Mouse (Mus musculus) liver, adult 2 months (tissue): ENCODE measurements around the gene Zfp692. TPM values are rescaled to one million over a fixed set of nuclear protein-coding genes. Genes with fewer than 3 reads are reported as not detected.
"Not testable (repeated sequence)": the region's sequence is repeated elsewhere in the genome, so short reads cannot be mapped to it uniquely, and the experiment has no call there.

Source experiments
- DNase-seq: peaks from one replicate; pipeline ENCODE4 v3.0.0-alpha.2; 2011; ENCODE audit warnings: low read depth, low spot score; ENCODE audit errors: extremely low read depth
- H3K27ac ChIP-seq: fragments of 200-500 bp; replicated peaks from 2 replicates; pipeline ENCODE4 v1.5.1; 2012; ENCODE audit warnings: low read depth, mild to moderate bottlenecking, control low read depth, inconsistent platforms, low read length; ENCODE audit not compliant: insufficient read depth
- H3K27me3 ChIP-seq: fragments of 200-500 bp; 2 replicates; pipeline ENCODE4 v1.6.1; 2012; ENCODE audit warnings: mild to moderate bottlenecking, moderate library complexity, low read length, inconsistent platforms; ENCODE audit not compliant: control insufficient read depth, insufficient read depth
- H3K36me3 ChIP-seq: fragments of 200-500 bp; 2 replicates; pipeline ENCODE4 v1.6.1; 2012; ENCODE audit warnings: low read length, inconsistent platforms; ENCODE audit not compliant: control insufficient read depth, insufficient read depth
- H3K4me1 ChIP-seq: fragments of 200-500 bp; 2 replicates; pipeline ENCODE4 v1.6.1; 2011; ENCODE audit warnings: low read length; ENCODE audit not compliant: control insufficient read depth, insufficient read depth
- H3K4me3 ChIP-seq: fragments of 200-500 bp; 2 replicates; pipeline ENCODE4 v1.5.1; 2011; ENCODE audit warnings: low read depth, mild to moderate bottlenecking, control low read depth, low read length, moderate library complexity; ENCODE audit not compliant: insufficient read depth
- H3K79me2 ChIP-seq: fragments of 200-500 bp; 2 replicates; pipeline ENCODE4 v1.6.1; 2012; ENCODE audit warnings: inconsistent platforms, mild to moderate bottlenecking, low read length, moderate library complexity; ENCODE audit not compliant: control insufficient read depth, insufficient read depth
- H3K9ac ChIP-seq: fragments of 200-500 bp; 2 replicates; pipeline ENCODE4 v1.6.1; 2012; ENCODE audit warnings: low read depth, mild to moderate bottlenecking, control low read depth, inconsistent platforms, low read length
- CTCF ChIP-seq: fragments of 200-500 bp; IDR thresholded peaks from 2 replicates; pipeline ENCODE4 v1.5.1; 2011; ENCODE audit warnings: low read depth, low read length, control low read depth
- POLR2A ChIP-seq: fragments of 200-500 bp; IDR thresholded peaks from 2 replicates; pipeline ENCODE4 v1.6.1; 2011; ENCODE audit warnings: low read length, control low read depth; ENCODE audit not compliant: insufficient read depth; ENCODE audit errors: extremely low read depth
- WGBS: fragments of 180-500 bp; shearing (Covaris S2); methylation state at CpG from one replicate; pipeline ENCODE4 v1.1.7; 2018; 5-methylcytosine and 5-hydroxymethylcytosine counted together
- polyA plus RNA-seq: library from polyadenylated mRNA; depleted of rRNA; stranded (reverse); fragments of >200 nt; gene quantifications from 2 replicates; pipeline ENCODE4 v1.2.3, GENCODE M21; 2012
- total RNA-seq: library from RNA; depleted of rRNA; stranded (reverse); fragments of >200 nt; gene quantifications from 2 replicates; pipeline ENCODE4 v1.2.3, GENCODE M21; 2014

Gene Zfp692
- total and polyA plus RNA-seq, 2 experiments: 2.3 to 8.9 TPM

DNA sequence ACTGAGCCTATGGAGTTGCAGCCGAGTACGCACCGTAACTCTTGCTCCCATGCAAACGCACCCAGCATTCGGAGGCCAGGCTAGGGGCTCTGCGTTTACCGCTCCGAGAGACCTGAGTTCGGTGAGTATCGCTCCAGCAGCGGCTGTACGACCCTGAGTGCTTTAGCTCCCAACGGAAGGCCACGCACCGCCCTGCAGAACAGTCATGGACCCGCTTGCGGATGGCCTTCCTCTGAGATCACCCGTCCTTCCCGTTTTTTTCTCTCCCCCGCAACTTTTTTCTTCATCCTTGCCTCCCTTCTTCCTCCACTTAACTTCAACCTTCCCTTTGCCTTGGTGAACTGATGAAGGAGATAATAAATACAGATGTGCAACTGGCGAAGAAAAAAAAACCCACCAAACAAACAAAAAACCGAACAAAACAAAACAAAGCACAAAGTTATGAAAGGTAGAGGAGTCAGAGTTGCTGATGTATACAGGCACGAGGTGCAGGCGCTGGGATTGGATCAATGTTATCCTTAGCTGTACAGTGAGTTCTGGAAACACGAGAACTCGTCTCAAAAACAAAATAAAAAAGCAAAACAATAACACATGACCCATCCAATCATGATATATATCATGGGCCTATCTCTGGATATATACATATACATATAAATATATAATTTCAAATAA, 4.0 kb upstream of the Zfp692 start:
- whole genome bisulfite sequencing: under 1% methylated on average over 26 of the region's 26 CpGs
- Histone ChIP-seq H3K9ac (peak overlapping the region; percentile 65), H3K79me2 (no peaks in the 10 kb centered on the region), H3K27me3 (no peaks in the 10 kb centered on the region), H3K4me3 (peak overlapping the region; percentile 72), H3K27ac (peak overlapping the region; percentile 59), H3K36me3 (no peaks in the 10 kb centered on the region), H3K4me1 (peaks cover 6% of the 10 kb centered on the region; the same call in 1 of the 2 replicates)
- no peak for DNase-seq
- TF ChIP-seq CTCF (no peak), POLR2A (no peak)

GRCm38 (mm10) chr11:58303594-58303993, 3.3 kb upstream of the Zfp692 start:
- TF ChIP-seq POLR2A (no peak), CTCF (no peak)
- no peaks in the 10 kb centered on the region for H3K36me3 ChIP-seq
- peaks cover 6% of the 10 kb centered on the region; the same call in 1 of the 2 replicates for H3K4me1 ChIP-seq
- H3K9ac ChIP-seq: no peak overlapping the region
- H3K79me2 ChIP-seq: no peaks in the 10 kb centered on the region
- no peak overlapping the region for H3K27ac ChIP-seq
- DNase-seq: no peak
- H3K4me3 ChIP-seq: no peak overlapping the region
- WGBS: 53% methylated on average over 7 of the region's 7 CpGs
- no peaks in the 10 kb centered on the region for H3K27me3 ChIP-seq

DNA sequence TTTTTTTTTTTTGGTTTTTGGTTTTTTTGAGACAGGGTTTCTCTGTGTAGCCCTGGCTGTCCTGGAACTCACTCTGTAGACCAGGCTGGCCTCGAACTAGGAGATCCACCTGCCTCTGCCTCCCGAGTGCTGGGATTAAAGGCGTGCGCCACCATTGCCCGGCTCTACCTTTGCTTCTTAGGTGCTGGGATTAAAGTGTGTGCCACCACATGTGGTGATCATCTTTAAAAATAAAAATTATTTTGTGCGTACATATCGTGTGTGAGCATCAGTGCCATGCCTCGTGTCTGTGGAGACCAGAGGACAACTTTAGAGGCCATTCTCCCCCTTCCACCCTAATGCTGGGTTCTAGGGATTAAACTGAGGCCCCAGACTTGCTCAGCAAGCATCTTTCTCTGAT, 1.6 kb upstream of the Zfp692 start:
- not testable (repeated sequence) for H3K9ac ChIP-seq, H3K4me1 ChIP-seq, H3K4me3 ChIP-seq, DNase-seq, H3K79me2 ChIP-seq, H3K27ac ChIP-seq, H3K36me3 ChIP-seq, H3K27me3 ChIP-seq
- WGBS: 92% methylated on average over 8 of the region's 8 CpGs

GRCm38 (mm10) chr11:58307411-58308080, 677 bp downstream of the Zfp692 start:
- peak; percentile 37 for DNase-seq
- no peak overlapping the region for H3K27ac ChIP-seq
- peaks cover 2% of the 10 kb centered on the region; the same call in 1 of the 2 replicates for H3K4me1 ChIP-seq
- no peaks in the 10 kb centered on the region for H3K79me2 ChIP-seq
- H3K27me3 ChIP-seq: no peaks in the 10 kb centered on the region
- H3K36me3 ChIP-seq: no peaks in the 10 kb centered on the region
- peak overlapping the region; percentile 64 for H3K4me3 ChIP-seq
- TF ChIP-seq CTCF (peak; percentile 3; the same call in 1 of the 2 replicates), POLR2A (0 out of 2 replicates have a peak, but pooled peaks have one; percentile 8)
- 5% methylated on average over 42 of the region's 42 CpGs for WGBS
- H3K9ac ChIP-seq: peak overlapping the region; percentile 81

DNA sequence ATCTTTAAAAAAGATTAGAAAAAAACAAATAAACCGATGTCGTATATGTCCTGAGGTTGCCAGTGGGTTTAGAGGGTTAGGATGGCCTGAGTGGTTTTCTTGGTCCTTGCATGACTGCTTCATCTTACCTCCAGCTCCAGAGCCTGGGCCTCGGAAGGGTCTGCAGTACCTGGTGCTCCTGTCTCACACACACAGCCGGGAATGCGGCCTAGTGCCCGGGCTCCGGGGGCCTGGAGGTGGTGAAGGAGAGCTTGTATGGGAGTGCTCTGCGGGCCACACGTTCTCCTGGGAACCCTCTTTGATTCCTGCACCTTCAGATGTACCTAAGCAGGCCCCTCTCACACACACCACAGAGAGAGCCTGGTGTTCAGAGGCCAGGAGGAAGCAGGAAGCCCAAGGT, 1.8 kb downstream of the Zfp692 start:
- TF ChIP-seq CTCF: no peak
- no peak for TF ChIP-seq POLR2A
- no peak overlapping the region for H3K9ac ChIP-seq
- H3K36me3 ChIP-seq: no peaks in the 10 kb centered on the region
- no peak overlapping the region for H3K4me3 ChIP-seq
- no peaks in the 10 kb centered on the region for H3K79me2 ChIP-seq
- H3K27me3 ChIP-seq: no peaks in the 10 kb centered on the region
- 95% methylated on average over 9 of the region's 9 CpGs for WGBS
- no peak for DNase-seq
- H3K27ac ChIP-seq: no peak overlapping the region
- peaks cover under 1% of the 10 kb centered on the region; the same call in 1 of the 2 replicates for H3K4me1 ChIP-seq

GRCm38 (mm10) chr11:58314069-58314468, 7.2 kb downstream of the Zfp692 start:
- Histone ChIP-seq H3K4me1 (no peaks in the 10 kb centered on the region), H3K27ac (no peak overlapping the region), H3K27me3 (no peaks in the 10 kb centered on the region), H3K79me2 (no peaks in the 10 kb centered on the region), H3K9ac (no peak overlapping the region), H3K36me3 (peaks cover 13% of the 10 kb centered on the region), H3K4me3 (no peak overlapping the region)
- no peak for TF ChIP-seq CTCF
- TF ChIP-seq POLR2A: no peak
- DNase-seq: no peak
- WGBS: 91% methylated on average over 6 of the region's 6 CpGs
